Mouse (Mus musculus): ENCODE data around the gene Atf7ip.

The Atf7ip gene

GRCm38 (mm10) chr6:136486801-136487553 lies 19.0 kb upstream of the Atf7ip start:
- WGBS = 64% methylated on average over 36 of the region's 36 CpGs

- WGBS = 100% methylated on average over 1 of the region's 1 CpGs
These were observed 18.4 kb upstream of the Atf7ip start for GRCm38 (mm10) chr6:136487554-136487950.

- 81% methylated on average over 3 of the region's 3 CpGs for WGBS
These were observed 16.1 kb upstream of the Atf7ip start for GRCm38 (mm10) chr6:136489899-136490298.

GRCm38 (mm10) chr6:136490516-136491475 lies 15.2 kb upstream of the Atf7ip start:
- 66% methylated on average over 6 of the region's 6 CpGs for WGBS

GRCm38 (mm10) chr6:136491631-136492030 lies 14.3 kb upstream of the Atf7ip start:
- WGBS = 86% methylated on average over 5 of the region's 5 CpGs

GRCm38 (mm10) chr6:136492251-136492650 lies 13.7 kb upstream of the Atf7ip start:
- 89% methylated on average over 4 of the region's 4 CpGs for WGBS

- 92% methylated on average over 7 of the region's 7 CpGs for WGBS
These were observed 12.5 kb upstream of the Atf7ip start for GRCm38 (mm10) chr6:136493486-136493885.

- WGBS = 93% methylated on average over 12 of the region's 12 CpGs
These were observed 11.8 kb upstream of the Atf7ip start for GRCm38 (mm10) chr6:136493910-136494751.

GRCm38 (mm10) chr6:136495023-136495422 lies 10.9 kb upstream of the Atf7ip start:
- WGBS = 89% methylated on average over 12 of the region's 12 CpGs

GRCm38 (mm10) chr6:136497744-136498143 lies 8.2 kb upstream of the Atf7ip start:
- 72% methylated on average over 5 of the region's 5 CpGs for WGBS

- WGBS = 67% methylated on average over 10 of the region's 10 CpGs
These were observed 6.5 kb upstream of the Atf7ip start for GRCm38 (mm10) chr6:136499292-136499977.

GRCm38 (mm10) chr6:136508652-136509051 lies 2.7 kb downstream of the Atf7ip start:
- 94% methylated on average over 3 of the region's 3 CpGs for WGBS

GRCm38 (mm10) chr6:136510945-136511344 lies 5.0 kb downstream of the Atf7ip start:
- 59% methylated on average over 7 of the region's 7 CpGs for WGBS

- 90% methylated on average over 3 of the region's 3 CpGs for WGBS
These were observed 6.4 kb downstream of the Atf7ip start for GRCm38 (mm10) chr6:136512351-136512750.

- WGBS = 96% methylated on average over 6 of the region's 6 CpGs
These were observed 10.7 kb downstream of the Atf7ip start for GRCm38 (mm10) chr6:136516626-136517025.

GRCm38 (mm10) chr6:136518537-136519246 lies 12.7 kb downstream of the Atf7ip start:
- WGBS = under 1% methylated on average over 59 of the region's 59 CpGs

- WGBS = 2% methylated on average over 17 of the region's 17 CpGs
These were observed 13.3 kb downstream of the Atf7ip start for GRCm38 (mm10) chr6:136519254-136519653.

GRCm38 (mm10) chr6:136520361-136520760 lies 14.4 kb downstream of the Atf7ip start:
- WGBS = 57% methylated on average over 2 of the region's 2 CpGs

GRCm38 (mm10) chr6:136522658-136523057 lies 16.7 kb downstream of the Atf7ip start:
- WGBS = 83% methylated on average over 5 of the region's 5 CpGs

GRCm38 (mm10) chr6:136524751-136525150 lies 18.8 kb downstream of the Atf7ip start:
- WGBS = 82% methylated on average over 4 of the region's 4 CpGs
